Mouse (Mus musculus) embryo, embryonic 10.5 days (tissue): ENCODE data around the gene Nlrp3.
A peak's percentile ranks its signal among the peaks of the same experiment; 100 is the strongest.
"Not testable (repeated sequence)": the region's sequence is repeated elsewhere in the genome, so short reads cannot be mapped to it uniquely, and the experiment has no call there.

Source experiments
- DNase-seq: peaks from one replicate; pipeline ENCODE4 v3.0.0-alpha.2; 2015; ENCODE audit warnings: low spot score

Nlrp3 gene

DNA sequence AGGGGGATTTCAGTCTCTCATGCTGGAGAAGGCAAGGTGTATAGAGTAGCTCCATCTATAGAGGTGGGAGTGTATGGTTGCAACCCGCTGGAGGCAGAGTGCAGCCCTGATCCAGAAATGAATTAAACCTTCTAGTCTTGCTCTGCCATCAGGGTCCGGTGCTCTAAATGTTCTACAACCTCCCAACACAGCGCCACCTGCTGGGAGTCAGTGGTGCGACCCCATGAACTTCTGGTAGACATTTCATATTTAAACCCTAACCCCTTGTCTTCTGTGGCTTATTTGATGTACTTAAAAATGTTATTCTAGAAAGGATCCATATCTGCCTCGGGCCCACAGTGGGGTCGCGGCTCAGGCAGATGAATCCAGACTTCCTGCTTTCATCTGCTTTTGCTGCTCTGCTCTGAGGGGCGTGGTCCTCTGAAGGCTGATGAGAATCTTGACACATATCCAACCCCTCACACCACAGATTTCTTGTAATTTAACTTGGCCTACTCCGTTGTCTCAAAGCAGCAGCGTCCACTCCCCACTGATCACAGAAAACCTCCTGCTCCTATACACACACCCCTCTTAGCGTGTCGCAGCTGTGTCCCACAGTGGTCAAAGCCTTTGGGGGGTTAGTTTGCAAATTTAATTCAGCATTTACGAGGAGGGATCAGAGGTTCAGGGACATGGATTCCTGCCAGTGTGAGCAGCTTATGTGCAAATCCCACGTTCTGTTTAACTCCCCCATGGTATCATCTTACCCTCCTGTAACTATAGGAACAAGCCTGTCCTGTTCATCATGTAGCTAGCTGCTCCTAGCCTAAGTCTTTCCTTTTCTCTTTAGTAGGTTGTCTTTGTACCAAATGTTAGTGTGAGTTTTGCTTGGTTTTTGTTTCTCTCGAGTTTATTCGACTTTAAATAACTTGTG, 3.9 kb upstream of the Nlrp3 start:
- DNase-seq = peak; percentile 16

GRCm38 (mm10) chr11:59538387-59538786, 3.0 kb upstream of the Nlrp3 start:
- DNase-seq = peak; percentile 20

DNA sequence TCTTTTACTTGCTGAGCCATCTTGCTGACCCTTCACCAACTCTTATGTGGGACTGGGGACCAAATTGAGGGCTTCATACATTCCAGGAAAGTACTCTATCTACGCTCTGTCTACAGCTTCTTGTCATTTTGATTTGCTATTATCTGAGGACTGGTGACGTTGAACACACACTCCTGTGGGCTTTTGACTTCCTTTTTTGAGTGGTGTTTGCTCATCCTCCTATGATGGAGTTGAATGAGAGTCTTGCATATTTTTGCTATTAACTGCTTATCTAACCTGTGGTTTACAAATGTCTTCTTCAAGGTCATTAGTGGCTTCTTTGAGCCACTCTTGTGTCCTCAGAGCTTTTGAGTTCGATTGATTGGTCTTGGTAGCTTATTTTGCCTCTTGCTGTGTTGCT, 1.2 kb upstream of the Nlrp3 start:
- DNase-seq = no peak

- DNase-seq = no peak
Observed at GRCm38 (mm10) chr11:59542442-59542841, 1.1 kb downstream of the Nlrp3 start.

DNA sequence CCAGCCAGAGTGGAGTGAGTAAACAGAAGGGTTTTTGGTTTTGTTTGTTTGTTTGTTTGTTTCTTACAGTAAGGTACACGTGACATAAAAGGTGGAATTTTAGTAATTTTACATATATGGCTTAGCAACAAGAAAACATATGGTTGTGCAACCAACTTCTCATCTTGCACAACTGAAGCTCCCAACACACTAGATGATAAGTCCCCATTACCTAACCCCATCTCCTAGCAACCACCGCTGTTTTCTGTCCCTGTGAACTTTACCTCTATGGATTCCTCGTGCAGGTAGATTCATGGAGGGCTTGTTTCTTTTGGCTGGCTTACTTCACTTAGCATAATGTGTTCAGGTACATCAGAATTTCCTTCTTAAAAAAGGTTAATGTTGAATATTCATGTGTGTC, 2.0 kb downstream of the Nlrp3 start:
- no peak for DNase-seq

DNA sequence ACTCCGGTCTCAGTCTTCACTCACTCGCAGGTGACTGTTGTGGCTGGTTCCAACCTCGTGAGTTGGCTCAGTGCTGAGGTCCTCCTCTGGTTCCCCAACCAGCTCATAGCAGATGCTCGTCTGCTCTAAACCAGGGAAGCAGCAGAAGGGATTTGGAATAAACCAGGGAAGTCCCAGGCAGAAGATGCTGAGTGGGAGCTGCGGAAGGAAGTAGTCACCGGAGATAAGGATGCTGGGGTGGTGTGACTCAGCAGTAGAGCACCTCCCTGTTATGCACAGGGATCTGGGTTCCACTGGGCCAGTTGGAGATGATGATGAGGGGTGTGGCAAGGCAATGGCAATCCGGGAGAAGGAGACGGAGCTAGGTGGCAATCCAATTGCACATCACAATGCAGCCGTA, 2.6 kb downstream of the Nlrp3 start:
- no peak for DNase-seq

- no peak for DNase-seq
Observed at GRCm38 (mm10) chr11:59554127-59554526, 12.8 kb downstream of the Nlrp3 start.

DNA sequence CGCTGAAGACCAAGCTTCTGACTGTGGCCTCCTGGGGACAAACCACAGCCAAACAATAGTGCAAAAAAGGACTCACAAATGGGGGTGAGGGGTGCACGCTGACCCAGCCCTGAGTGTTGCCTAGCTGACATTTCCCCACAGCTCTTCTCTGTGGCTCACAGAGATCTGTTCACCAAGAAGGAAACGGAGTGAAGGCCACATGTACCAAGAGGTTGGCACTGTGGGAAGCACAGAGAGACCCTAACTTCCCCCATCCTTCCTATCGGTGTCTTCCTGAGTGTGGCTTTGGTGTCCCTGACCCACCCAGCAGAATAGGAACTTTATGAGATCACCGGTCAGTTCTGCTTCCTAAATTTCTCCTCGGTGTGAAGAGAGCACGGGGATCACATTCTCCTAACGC, 13.2 kb downstream of the Nlrp3 start:
- no peak for DNase-seq

DNA sequence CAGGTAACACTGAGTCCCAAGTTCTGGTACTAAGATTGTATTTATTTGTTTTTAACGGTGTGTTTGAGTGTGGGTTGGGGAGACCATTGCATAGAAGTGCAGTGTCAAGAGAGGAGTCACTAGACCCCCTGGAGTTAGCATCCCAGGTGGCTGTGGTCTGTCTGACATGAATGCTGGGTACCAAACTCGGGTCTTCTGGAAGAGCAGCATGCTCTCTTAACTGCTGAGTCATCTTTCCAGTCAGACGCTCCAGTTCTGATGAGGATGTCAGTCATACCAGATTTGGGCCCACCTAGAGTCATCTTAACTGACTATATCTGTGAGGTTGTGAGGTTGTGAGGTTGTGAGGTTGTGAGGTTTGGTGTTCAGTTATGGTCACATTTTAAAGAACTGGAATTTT, 19.5 kb downstream of the Nlrp3 start:
- no peak for DNase-seq

DNA sequence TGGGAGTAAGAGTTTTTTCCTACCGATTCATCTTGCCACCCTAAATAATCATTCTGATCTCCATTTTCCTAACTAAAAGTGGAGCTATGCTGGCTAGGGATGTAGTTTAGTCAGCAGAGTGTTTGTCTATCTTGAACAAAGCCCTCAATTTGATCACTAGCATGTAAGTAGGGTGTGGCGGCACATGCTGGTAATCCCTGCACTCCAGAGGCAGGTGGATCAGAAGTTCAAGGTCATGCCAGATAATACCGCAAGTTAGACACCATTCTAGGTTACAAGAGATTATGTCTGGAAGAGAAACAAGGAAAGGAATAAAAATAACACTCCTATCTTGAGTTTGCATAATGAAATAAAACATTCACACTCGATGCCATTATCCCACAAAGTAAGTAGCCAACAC, 21.0 kb downstream of the Nlrp3 start:
- DNase-seq = no peak

- DNase-seq = no peak
Observed at GRCm38 (mm10) chr11:59562837-59563236, 21.5 kb downstream of the Nlrp3 start.

DNA sequence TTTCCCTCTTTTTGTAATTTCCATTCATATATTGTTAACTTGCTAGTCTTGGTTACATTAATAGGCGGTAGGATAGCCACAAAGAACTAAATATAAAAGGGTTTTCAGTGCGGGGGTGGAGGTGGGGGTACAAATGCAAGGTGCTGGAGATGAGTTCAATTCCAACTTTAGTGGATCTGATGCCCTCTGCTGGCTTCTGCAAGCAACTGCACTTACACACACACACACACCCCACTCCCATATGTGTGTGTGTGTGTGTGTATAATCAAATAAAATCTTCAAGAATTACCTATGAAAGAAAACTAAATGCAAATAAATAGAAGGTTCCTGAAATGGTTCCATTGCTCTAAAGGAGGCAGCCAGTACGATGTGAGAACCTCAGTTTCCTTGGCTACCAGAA, 27.9 kb downstream of the Nlrp3 start:
- peak; percentile 41 for DNase-seq

DNA sequence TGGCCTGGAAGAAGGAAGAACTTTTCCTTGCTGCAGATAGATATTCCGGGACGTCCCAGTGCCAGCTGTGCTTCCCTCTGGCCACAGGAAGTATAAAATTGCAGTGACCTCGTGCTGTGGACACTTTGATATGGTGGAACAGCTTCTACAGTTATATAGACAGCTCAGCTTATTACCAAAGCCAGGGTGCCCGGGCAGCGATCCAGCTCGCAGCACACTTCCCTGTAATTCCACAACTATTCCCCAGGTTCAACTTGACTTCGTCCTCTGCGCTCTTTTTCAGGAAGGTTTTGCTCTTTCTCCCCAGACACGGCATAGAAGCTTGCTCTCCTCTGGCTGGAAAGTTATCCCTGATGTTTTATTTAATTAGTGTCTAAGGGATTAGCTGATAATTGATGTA, 34.4 kb downstream of the Nlrp3 start:
- no peak for DNase-seq

- not testable (repeated sequence) for DNase-seq
Observed at GRCm38 (mm10) chr11:59576135-59576534, 34.8 kb downstream of the Nlrp3 start, which contains the start of gene Olfr222. Gene Olfr222, minus strand, starts transcription at chr11:59576235.

- peak; percentile 71 for DNase-seq
Observed at GRCm38 (mm10) chr11:59584539-59584938, 43.2 kb downstream of the Nlrp3 start.

GRCm38 (mm10) chr11:59589496-59589895, 48.1 kb downstream of the Nlrp3 start:
- DNase-seq = no peak

- no peak for DNase-seq
Observed at GRCm38 (mm10) chr11:59593189-59593588, 51.8 kb downstream of the Nlrp3 start, which contains the start of gene Olfr223. Gene Olfr223, minus strand, starts transcription at chr11:59593289.

GRCm38 (mm10) chr11:59596091-59596490, 54.7 kb downstream of the Nlrp3 start:
- peak; percentile 25 for DNase-seq

DNA sequence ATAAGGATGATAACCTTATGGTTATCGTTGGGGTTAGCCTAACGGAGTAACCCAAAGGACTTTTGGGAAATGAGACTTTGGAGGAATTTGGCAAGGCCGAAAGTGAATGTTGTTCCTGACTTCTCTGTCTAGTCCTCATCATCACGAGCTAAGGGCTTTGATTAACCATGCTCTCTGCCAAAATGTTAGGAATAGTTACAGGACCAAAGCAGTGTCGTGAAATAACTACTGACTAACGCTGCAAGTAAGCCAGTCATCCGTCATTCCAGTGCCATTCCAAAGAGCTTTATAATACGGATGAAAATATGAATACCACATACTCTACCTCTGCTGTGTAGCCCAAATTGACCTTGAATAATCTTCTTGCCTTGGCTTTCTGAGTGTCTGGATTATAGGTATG, 55.6 kb downstream of the Nlrp3 start:
- DNase-seq = no peak

- DNase-seq = no peak
Observed at GRCm38 (mm10) chr11:59599211-59599610, 57.8 kb downstream of the Nlrp3 start.

DNA sequence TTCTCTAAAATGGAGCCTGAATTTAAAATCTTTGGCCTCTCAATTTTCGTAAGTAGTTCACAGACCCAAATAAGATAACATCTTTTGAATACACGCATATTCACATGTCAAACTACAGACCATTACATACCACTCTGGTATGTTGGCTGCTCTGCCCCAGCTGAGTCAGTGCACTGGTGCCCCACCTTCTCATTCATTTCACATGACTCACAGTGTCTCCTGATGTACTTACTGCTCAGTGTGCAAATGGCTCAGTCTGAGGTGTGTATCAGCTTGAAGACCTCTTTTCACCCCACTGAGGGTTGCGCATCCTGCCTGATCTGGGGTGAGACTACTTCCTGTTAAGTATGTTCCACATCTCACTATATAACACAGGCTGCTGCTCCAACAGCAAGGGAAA, 59.5 kb downstream of the Nlrp3 start:
- DNase-seq = no peak

- DNase-seq = no peak
Observed at GRCm38 (mm10) chr11:59602287-59602686, 60.9 kb downstream of the Nlrp3 start.

DNA sequence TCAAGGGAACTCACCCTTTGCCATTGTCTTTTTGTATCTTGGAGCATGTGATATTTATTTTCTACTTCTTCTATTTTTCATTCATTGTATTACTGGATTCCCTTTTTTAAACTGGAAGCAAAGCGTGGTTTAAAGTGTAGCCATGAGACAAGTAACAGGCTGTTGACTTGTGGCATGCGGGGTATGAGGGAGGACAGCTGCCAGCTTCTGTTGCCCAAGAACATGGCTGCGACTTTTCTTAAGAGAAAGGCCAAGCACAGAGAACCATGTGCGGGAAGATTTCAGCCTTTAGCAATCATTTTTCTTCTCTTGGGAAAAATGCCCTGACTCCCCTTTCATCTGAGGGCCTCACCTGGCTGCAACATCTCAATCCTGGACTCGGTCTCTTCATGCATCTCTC, 70.3 kb downstream of the Nlrp3 start:
- no peak for DNase-seq

DNA sequence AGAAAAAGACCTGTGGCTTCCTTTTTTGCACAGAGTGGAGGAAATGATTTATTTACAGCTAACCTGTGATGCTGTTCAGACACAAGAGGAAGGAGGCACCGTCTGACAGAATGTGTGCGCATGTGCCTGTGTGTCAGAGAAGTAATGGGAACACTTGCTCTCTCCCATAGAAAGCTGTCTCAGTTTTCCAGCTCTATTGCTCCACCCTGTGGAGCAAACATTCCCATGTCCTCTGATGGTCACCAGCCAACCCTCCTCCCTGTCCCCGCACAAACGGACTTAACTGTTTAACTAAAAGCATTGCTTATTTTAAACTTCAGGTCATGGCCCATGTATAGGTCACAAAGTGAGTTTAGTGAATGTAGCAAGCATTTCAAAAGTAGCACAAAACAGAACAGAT, 72.8 kb downstream of the Nlrp3 start:
- DNase-seq = peak; percentile 48
